Mouse (Mus musculus) bone marrow macrophage, adult 2 months (primary cell): ENCODE data around the gene Tbl1x.

Experiments used
- CTCF ChIP-seq: IDR thresholded peaks from 2 replicates; pipeline ENCODE4 v1.5.1; 2012; ENCODE audit warnings: low read depth, mild to moderate bottlenecking, low read length, moderate library complexity
- POLR2A ChIP-seq: IDR thresholded peaks from 2 replicates; pipeline ENCODE4 v1.6.1; 2012; ENCODE audit warnings: mild to moderate bottlenecking, low read depth, low read length, borderline replicate concordance

DNA sequence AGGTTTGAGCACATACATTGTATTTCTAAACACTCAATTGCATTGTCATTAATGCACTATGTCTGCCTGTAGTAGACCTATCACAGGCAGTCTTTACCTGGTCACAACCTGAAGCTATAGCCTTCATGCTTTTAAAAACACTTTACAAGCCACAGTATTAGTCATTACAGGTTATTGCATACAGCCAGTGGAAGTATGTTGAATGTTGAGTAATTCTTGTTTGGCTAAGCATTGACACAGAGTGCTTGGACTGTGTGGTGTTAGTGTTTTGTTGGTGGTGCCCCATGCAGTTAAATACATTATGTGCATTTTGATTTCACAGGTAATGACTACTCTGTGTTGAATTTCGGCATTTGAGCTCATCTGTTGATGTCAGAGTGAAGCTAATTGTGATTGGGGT, 45.2 kb downstream of the Tbl1x start:
- TF ChIP-seq POLR2A = no peak
- no peak for TF ChIP-seq CTCF
